Mouse (Mus musculus) stomach, embryonic 16.5 days (tissue): ENCODE data around the gene Socs3. TPM values are rescaled to one million over a fixed set of nuclear protein-coding genes. Genes with fewer than 3 reads are reported as not detected.

Source experiments
- ATAC-seq: fragments of 200-750 bp; cut with Nextera tagmentation; 2 replicates; pipeline ENCODE4 v1.8.0; 2017; ENCODE audit warnings: moderate number of reproducible peaks, moderate TSS enrichment; ENCODE audit not compliant: insufficient read depth, low FRiP score
- H3K27ac ChIP-seq: fragments of 300-500 bp; sonication (generic); 2 replicates; pipeline ENCODE4 v1.5.1; 2014; ENCODE audit warnings: low read length
- H3K27me3 ChIP-seq: fragments of 300-500 bp; sonication (generic); 2 replicates; pipeline ENCODE4 v1.6.1; 2014; ENCODE audit warnings: low read length, control low read depth, mixed read lengths; ENCODE audit not compliant: control insufficient read depth, insufficient read depth
- H3K36me3 ChIP-seq: fragments of 300-500 bp; sonication (generic); 2 replicates; pipeline ENCODE4 v1.6.1; 2014; ENCODE audit warnings: low read length; ENCODE audit not compliant: control insufficient read depth, insufficient read depth
- H3K4me1 ChIP-seq: fragments of 300-500 bp; sonication (generic); 2 replicates; pipeline ENCODE4 v1.6.1; 2014; ENCODE audit warnings: low read length, control low read depth, mixed read lengths; ENCODE audit not compliant: control insufficient read depth, insufficient read depth
- H3K4me2 ChIP-seq: fragments of 300-500 bp; sonication (generic); 2 replicates; pipeline ENCODE4 v1.6.1; 2014; ENCODE audit warnings: low read depth, low read length, mixed read lengths
- H3K4me3 ChIP-seq: fragments of 300-500 bp; sonication (generic); replicated peaks from 2 replicates; pipeline ENCODE4 v1.5.1; 2014; ENCODE audit warnings: mild to moderate bottlenecking, low read length
- H3K9ac ChIP-seq: fragments of 300-500 bp; sonication (generic); 2 replicates; pipeline ENCODE4 v1.6.1; 2014; ENCODE audit warnings: low read length
- H3K9me3 ChIP-seq: fragments of 300-500 bp; sonication (generic); replicated peaks from 2 replicates; pipeline ENCODE4 v1.6.1; 2016; ENCODE audit warnings: low read length, control low read depth; ENCODE audit not compliant: control insufficient read depth
- WGBS: fragments of 180-500 bp; shearing (Covaris S2); extraction: QIAGEN DNeasy Blood & Tissue Kit; methylation state at CpG from one replicate; pipeline ENCODE4 v1.1.7; 2014; 5-methylcytosine and 5-hydroxymethylcytosine counted together
- polyA plus RNA-seq: library from polyadenylated mRNA; unstranded; fragments of >200 nt; fragmentation: Nextera tagmentation; extraction: Ambion mirVana; gene quantifications from 2 replicates; pipeline ENCODE4 v1.2.1, GENCODE M21; 2015

Gene Socs3
- polyA plus RNA-seq, 1 experiment from 2014 or later = 17.4 TPM

- 0 out of 2 replicates have a peak overlapping the region, but pooled peaks have one; percentile 31 for H3K9ac ChIP-seq
- H3K36me3 ChIP-seq = no peaks in the 10 kb centered on the region
- H3K4me1 ChIP-seq = peaks cover 9% of the 10 kb centered on the region; the same call in 1 of the 2 replicates
- H3K9me3 ChIP-seq = no peaks in the 10 kb centered on the region
- H3K4me2 ChIP-seq = no peak overlapping the region
- H3K27me3 ChIP-seq = no peaks in the 10 kb centered on the region
- ATAC-seq = peak; percentile 35; the same call in 1 of the 2 replicates
- 22% methylated on average over 8 of the region's 8 CpGs for WGBS
- H3K27ac ChIP-seq = no peak overlapping the region
- no peak overlapping the region for H3K4me3 ChIP-seq
Observed at GRCm38 (mm10) chr11:117976081-117976582, 6.3 kb upstream of the Socs3 start.

DNA sequence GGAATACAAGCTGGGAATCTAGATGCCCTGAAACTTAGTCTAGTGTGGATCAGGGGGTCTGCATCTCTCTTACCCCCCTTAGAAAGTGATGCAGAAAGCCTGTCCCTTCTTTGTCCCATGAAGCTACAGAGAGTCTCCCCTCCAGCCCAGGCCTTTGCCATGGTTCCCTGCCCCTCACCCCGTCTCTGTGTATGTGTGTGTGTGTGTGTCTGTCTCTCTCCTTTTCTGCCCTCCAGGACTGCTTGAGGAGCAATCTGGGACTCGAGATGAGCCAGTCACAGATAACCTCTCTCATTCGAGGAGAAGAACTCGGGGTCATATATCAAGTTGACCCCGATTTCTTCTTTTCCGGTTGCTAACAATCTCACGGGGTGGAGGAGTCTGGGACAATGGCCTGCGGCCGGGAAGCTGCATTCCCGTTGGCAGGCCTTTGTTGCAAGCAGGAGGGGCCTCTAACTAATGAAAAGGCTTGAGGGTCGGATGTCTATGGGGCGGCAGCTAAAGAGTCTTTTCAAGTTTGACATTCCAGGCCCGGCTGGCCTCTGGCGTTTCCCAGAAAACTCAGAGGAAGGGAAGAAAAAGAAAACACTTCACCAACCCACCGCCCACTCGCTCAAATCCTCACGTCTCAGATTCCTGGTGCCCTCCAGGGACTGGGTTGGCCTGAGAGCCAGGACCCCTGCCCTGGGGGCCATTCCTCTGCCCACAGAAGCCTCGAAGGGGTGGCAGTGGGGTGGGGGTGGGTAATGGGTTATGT is 5.5 kb upstream of the Socs3 start:
- H3K27me3 ChIP-seq = no peaks in the 10 kb centered on the region
- 0 out of 2 replicates have a peak overlapping the region, but pooled peaks have one; percentile 31 for H3K9ac ChIP-seq
- no peak overlapping the region for H3K4me3 ChIP-seq
- H3K36me3 ChIP-seq = no peaks in the 10 kb centered on the region
- H3K9me3 ChIP-seq = no peaks in the 10 kb centered on the region
- whole genome bisulfite sequencing = 29% methylated on average over 18 of the region's 18 CpGs
- H3K4me2 ChIP-seq = no peak overlapping the region
- ATAC-seq = no peak
- H3K27ac ChIP-seq = no peak overlapping the region
- peaks cover 9% of the 10 kb centered on the region; the same call in 1 of the 2 replicates for H3K4me1 ChIP-seq

- H3K4me1 ChIP-seq = peaks cover 12% of the 10 kb centered on the region; the same call in 1 of the 2 replicates
- no peak overlapping the region for H3K27ac ChIP-seq
- H3K9ac ChIP-seq = peak overlapping the region; percentile 48; the same call in 1 of the 2 replicates
- H3K4me3 ChIP-seq = no peak overlapping the region
- WGBS = 46% methylated on average over 14 of the region's 14 CpGs
- no peak for ATAC-seq
- no peaks in the 10 kb centered on the region for H3K27me3 ChIP-seq
- no peak overlapping the region for H3K4me2 ChIP-seq
- H3K9me3 ChIP-seq = no peaks in the 10 kb centered on the region
- H3K36me3 ChIP-seq = no peaks in the 10 kb centered on the region
Observed at GRCm38 (mm10) chr11:117974327-117975125, 4.7 kb upstream of the Socs3 start.

- H3K4me3 ChIP-seq = no peak overlapping the region
- no peaks in the 10 kb centered on the region for H3K36me3 ChIP-seq
- no peak for ATAC-seq
- no peak overlapping the region for H3K4me2 ChIP-seq
- no peak overlapping the region for H3K9ac ChIP-seq
- peaks cover 12% of the 10 kb centered on the region; the same call in 1 of the 2 replicates for H3K4me1 ChIP-seq
- H3K27me3 ChIP-seq = no peaks in the 10 kb centered on the region
- 41% methylated on average over 5 of the region's 5 CpGs for WGBS
- no peaks in the 10 kb centered on the region for H3K9me3 ChIP-seq
- no peak overlapping the region for H3K27ac ChIP-seq
Observed at GRCm38 (mm10) chr11:117973569-117973968, 3.7 kb upstream of the Socs3 start.

DNA sequence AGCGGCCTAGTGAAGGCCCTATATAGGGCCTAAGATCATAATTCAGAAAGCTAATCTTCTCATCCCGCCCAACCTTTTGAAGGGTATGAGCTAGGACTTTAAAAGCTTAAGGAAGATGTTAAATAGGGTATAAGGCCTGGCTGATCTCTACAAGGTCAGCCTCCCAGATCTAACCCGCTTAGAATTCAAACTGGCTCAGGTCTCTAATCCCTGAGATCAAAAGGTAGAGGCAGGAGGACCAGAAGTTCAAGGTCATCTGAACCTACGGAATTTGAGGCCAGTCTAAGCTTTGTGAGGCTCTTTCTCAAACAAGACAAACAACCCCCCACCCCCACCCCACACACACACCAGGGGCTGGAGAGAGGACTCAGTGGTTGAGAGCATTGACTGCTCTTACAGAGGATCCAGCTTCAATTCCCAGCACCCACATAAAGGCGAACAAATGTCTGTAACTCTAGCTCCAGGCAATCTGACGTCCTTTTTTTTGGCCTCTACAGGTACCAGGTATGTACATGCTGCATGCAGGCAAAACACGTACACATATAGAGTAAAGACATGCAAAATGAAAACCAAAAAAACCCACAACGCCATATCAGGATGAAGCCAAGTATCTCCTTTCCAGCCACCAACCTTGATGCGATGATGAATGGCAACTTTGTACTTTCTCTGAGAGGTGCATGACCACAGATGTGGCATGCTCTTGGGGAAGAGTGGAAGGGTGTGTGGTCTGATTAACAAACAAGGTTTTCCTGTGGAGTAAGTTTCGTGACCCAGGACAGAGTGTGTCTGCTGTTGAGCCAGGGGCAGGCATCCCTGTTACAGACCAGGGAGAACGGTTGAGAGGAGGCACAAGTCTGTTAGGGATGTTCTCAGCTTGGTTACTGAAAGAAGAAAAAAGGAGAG is 3.1 kb upstream of the Socs3 start:
- no peaks in the 10 kb centered on the region for H3K9me3 ChIP-seq
- no peaks in the 10 kb centered on the region for H3K36me3 ChIP-seq
- H3K27ac ChIP-seq = no peak overlapping the region
- H3K27me3 ChIP-seq = no peaks in the 10 kb centered on the region
- H3K4me3 ChIP-seq = no peak overlapping the region
- no peak overlapping the region for H3K9ac ChIP-seq
- no peak overlapping the region for H3K4me2 ChIP-seq
- WGBS = 72% methylated on average over 11 of the region's 11 CpGs
- no peak for ATAC-seq
- H3K4me1 ChIP-seq = peaks cover 14% of the 10 kb centered on the region

- no peaks in the 10 kb centered on the region for H3K27me3 ChIP-seq
- WGBS = 47% methylated on average over 2 of the region's 2 CpGs
- H3K4me1 ChIP-seq = peaks cover 25% of the 10 kb centered on the region
Observed at GRCm38 (mm10) chr11:117971646-117972242, 1.9 kb upstream of the Socs3 start.

DNA sequence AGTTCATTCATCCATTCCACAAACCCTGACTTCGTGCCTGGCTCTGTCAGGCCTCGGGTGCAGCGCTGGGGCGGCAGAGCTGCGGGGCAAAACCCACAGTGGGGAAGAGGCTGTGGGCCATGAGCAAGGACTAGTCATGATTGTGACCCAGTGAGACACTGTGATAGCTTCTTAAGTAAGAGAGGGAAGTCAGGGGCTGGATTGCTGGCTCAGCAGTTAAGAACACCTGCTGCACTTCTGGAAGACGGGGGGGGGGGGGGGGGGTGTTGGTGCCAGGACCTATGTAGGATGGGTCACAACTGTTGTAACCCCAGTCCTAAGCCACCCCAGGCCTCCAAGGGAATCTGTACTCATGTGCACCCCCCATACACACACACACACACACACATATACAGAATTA is 1.3 kb upstream of the Socs3 start:
- no peak overlapping the region for H3K4me2 ChIP-seq
- ATAC-seq = no peak
- H3K27ac ChIP-seq = no peak overlapping the region
- no peak overlapping the region for H3K4me3 ChIP-seq
- no peaks in the 10 kb centered on the region for H3K27me3 ChIP-seq
- no peaks in the 10 kb centered on the region for H3K9me3 ChIP-seq
- H3K9ac ChIP-seq = no peak overlapping the region
- H3K36me3 ChIP-seq = no peaks in the 10 kb centered on the region; the same call in 1 of the 2 replicates
- H3K4me1 ChIP-seq = peaks cover 32% of the 10 kb centered on the region
- 72% methylated on average over 6 of the region's 6 CpGs for WGBS

More at GRCm38 (mm10) chr11:117971646-117972242, 1.9 kb upstream of the Socs3 start:
- no peaks in the 10 kb centered on the region for H3K9me3 ChIP-seq
- no peak overlapping the region for H3K4me3 ChIP-seq
- 0 out of 2 replicates have a peak overlapping the region, but pooled peaks have one; percentile 6 for H3K27ac ChIP-seq
- no peak overlapping the region for H3K4me2 ChIP-seq
- ATAC-seq = no peak
- no peaks in the 10 kb centered on the region for H3K36me3 ChIP-seq
- no peak overlapping the region for H3K9ac ChIP-seq
